Mouse (Mus musculus): ENCODE data around the gene Hist1h2ba.

The Hist1h2ba gene

DNA sequence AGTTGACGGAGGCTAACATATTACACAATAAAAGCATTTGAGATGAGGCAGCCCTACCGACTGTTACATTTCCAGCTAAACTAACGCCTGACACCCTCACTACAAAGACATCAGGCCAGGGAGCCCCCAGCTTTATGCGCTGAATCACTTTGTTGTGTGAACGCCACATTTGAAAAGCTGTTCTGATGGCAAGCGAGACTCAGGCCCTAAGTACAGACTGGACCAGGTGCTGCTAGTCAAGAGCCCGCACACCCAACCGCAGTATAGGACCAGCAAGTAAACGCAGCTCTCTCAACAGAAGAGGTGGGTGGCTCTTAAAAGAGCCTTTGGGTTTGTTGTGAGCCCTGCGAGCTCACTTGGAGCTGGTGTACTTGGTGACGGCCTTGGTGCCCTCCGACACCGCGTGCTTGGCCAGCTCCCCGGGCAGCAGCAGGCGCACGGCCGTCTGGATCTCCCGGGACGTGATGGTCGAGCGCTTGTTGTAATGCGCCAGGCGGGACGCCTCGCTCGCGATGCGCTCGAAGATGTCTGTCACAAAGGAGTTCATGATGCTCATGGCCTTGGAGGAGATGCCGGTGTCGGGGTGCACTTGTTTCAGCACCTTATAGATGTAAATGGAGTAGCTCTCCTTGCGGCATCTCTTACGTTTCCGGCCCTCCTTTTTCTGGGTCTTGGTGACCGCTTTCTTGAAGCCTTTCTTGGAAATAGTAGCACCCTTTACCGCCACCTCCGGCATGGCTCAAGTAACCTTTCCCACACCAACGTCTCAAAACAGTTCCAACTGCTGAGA is at the start of gene Hist1h2ba:
Hist1h2ba (minus strand) TSS at position 736 of the 790 bp plus-strand sequence.
- DNase-seq (ENCODE audit: extremely low spot score, low spot score): no peak

DNA sequence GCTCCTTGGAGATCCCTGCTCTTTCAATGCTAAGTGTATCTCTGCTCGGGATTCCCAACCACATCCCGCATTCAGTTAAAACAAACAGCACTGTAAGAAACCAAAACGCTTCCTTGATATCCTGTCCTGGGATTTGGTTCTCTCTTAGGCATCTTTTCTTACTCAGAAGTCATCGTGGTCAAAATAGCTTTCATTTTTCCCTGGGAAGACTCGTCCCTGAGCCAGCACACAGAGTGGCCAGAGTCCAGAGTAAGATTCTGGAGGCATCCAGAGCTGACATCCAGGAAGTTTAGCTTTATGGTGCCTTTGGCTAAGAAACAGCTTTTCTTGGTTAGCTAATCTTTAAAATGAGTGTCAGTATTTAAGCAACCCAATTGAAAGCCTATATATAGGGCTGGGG is 38.3 kb upstream of the Hist1h2ba start:
- DNase-seq (ENCODE audit: extremely low spot score, low spot score): no peak

DNA sequence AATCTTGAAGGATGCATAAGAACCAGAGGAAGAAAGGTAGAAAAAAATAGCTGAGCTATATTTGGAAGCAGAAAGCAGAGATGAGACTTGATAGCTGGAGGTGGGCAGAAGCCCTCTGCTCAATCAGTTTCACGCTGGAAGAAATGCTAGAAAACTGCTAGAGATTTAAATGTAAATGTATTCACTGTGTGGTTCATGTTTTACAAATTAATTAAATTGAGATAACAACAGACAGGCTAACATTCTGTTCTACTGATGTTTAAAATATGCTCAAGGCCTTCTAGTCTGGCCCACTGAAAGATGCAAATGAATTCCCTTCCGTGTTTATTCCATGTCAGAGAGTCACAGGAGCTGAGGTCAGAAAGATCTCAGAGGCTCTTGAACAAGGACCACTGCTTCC is 37.9 kb upstream of the Hist1h2ba start:
- DNase-seq (ENCODE audit: extremely low spot score, low spot score): no peak

DNA sequence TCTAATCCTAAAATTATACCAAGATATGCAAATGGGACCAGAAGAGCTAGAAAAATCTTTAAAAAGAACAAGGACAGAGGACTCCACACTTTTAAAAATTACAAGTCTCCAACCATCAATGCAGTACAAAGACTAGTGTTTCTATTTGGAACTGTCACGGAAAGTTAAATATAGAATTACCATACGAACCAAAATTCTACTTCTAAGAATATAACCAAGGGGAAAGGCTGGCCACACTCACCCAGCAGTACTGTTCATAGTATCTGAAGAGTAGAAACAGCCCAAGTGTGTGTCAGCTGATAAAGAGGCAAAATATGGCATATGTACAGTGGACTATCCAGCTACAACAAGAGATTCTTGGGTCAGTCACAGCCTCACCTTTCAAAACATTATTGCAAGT is 31.0 kb upstream of the Hist1h2ba start:
- no peak for DNase-seq (ENCODE audit: extremely low spot score, low spot score)

DNA sequence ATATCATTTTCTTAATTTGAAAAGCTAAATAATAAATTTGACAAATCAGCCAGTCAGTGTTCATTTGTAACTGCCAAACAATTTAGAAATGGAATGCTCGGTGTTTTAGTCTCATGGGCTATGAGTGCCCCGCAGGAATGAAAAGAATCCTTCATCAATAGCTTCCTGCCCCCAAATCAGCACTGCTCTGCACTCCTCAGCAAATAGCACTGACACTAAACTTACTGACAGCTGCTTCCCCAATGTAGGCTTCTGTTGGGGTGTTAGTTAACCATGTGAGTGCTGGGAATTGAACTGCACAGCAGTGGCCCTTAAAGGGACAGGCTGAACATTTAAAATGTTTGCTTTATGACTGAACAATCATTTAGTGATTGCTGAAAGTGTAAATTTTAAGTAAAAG is 25.8 kb upstream of the Hist1h2ba start:
- DNase-seq (ENCODE audit: extremely low spot score, low spot score): no peak

DNA sequence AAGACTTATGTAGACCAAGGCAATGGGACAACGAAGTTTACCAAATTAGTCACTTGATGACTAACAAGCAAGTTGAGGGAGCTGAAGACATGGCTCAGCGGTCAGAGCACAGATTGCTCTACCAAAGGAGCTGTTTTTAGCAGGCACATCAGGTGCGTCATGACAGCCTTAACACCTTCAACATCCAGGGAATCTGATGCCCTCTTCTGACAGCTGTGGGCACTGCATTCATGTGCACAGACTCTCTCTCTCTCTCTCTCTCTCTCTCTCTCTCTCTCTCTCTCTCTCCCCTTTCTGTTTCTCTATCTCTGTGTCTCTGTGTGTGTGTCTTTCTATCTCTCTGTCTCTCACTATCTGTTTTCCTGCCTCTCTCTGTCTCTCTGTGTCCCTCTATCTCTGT is 17.0 kb upstream of the Hist1h2ba start:
- DNase-seq (ENCODE audit: extremely low spot score, low spot score): no peak

DNA sequence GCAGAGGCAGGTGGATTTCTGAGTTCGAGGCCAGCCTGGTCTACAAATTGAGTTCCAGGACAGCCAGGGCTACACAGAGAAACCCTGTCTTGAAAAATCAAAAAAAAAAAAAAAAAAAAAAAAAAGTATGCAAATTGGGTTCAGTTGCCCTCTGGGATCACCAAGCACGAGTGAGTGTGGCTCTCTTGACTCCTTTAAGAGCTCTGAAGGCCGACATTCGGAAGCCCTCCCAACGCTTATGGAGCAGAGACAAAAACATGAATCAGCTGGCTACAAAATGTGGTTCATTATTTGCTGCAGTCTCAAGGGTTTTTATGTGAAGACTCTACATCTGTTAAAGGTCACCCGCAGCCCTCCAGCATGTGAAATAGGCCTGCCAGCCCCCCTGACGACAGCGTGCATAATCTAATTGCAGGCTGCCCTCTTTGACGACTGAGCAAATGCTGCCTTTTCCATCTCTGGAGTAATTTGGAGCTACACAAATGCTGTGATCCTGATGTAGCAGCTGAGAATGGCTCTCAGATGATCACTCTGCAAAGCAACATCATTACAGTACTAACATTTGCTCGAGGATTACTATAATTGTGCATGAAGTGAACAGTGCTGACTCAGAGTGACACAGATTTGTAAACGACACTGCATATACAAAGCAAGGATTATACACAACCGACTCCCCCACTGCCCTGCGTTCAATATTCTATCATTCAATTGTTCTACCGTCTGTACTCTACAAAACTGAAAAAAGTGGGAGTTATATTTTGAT is 15.7 kb upstream of the Hist1h2ba start:
- peak; percentile 20 for DNase-seq (ENCODE audit: extremely low spot score, low spot score)

DNA sequence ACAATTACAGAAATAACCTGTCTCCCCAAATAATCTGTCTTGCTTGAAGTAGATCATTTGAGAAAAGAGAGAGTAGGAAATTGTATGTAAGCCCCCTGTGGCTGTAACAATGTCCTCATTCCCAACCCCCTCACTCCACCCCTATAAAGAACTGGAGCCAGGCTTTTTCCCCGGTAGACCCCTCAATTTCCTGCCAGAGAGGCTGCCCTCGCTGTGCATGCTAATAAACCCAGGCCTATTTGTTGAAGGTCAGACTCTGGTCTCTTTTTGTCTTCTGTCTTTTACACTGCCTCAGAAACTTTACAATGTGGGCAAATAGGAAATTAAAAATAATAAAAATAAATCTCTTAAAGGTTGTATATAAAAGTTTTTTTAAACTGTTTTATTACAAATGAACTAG is 12.3 kb upstream of the Hist1h2ba start:
- DNase-seq (ENCODE audit: extremely low spot score, low spot score): no peak

DNA sequence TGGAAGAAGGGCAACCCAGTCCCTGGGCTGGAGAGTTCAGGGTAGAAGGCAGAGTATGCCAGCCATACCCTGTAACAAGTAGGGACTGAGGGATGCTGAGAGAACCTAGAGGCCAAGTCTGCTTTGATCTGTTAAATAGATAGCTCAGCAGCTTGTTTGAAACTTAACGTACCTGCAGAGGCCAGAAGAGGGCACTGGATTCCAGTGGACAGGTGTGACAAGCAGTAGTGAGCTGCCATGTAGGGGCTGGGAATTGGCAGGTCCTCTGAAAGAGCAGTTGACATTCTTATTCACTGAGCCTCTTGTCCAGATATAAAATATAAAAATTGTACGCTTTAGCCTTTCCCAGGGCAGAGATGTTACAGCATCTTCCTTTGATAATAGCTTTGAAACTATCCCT is 8.9 kb upstream of the Hist1h2ba start:
- DNase-seq (ENCODE audit: extremely low spot score, low spot score): no peak

DNA sequence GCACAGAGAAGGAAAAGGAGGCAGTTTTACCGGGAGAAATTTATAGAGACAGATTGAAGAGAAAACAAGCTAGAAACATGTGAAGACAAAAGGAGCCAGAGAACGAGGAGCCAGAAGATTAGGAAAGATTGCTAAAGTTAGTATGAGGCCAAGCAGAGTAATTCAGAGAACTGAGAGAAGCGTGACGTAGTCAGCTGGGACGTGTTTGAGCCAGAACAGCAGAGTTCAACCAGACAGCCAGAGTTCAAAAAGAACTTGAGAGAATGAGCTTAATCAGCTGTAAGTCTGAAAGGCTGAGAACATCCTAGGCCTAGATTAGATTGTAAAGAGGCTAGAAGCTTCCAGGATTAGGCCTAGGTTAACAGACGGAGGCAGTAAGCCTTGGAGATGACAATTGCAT is 6.3 kb upstream of the Hist1h2ba start:
- DNase-seq (ENCODE audit: extremely low spot score, low spot score): no peak

DNA sequence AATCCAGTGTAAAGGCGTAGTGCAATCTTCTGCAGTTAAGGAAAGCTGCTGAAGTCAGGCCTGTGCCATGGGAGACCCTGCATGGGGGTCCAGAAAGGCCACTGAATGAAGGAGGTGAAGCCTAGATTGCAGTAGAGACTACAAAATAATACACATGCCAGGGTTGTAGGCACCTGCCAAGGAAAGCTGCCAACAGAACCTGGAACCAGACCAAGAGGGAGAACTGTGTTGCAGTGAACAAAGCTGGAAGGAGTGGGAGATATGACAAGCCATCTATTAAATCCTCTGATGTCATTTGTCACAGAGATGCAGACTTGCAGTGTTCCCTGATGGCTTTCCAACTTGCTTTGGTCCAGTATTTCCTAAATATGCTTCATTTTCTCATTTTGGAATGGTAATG is 4.7 kb upstream of the Hist1h2ba start:
- DNase-seq (ENCODE audit: extremely low spot score, low spot score): no peak

DNA sequence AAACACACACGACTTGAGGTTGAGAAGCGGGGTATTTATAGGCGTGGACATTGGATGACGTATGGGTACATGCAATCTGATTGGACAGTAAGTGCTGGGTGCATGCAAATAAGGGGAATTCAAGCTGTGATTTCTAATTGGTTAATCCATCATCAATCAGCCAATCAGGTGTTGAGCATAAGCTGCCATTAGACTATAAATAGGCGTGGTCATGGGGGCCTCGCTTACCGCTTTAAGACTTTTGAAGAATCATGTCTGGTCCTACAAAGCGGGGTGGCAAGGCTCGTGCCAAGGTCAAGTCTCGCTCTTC is 210 bp upstream of the Hist1h2ba start, which contains the start of gene Hist1h2aa:
Hist1h2aa (plus strand) TSS at position 252 of the 310 bp plus-strand sequence.
- no peak for DNase-seq (ENCODE audit: extremely low spot score, low spot score)

DNA sequence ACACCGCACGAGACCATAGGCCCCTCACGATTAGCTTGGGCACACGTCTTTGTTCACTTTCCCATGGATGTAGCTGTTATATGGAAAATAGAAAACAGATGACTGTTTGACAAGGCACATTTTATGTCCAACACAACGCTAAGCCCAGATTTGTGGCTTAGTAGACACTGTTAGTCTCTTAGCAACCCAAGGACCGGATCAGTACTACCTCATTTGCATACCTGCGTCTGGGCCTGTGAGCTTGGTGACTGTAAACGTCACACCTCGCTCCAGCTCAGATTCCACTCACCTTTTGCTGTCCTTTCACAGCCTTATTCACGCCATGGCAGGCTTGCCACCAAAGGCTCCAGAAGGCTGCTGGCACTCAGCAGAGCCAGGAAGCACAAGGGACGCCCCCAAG is 3.1 kb downstream of the Hist1h2ba start:
- no peak for DNase-seq (ENCODE audit: extremely low spot score, low spot score)

DNA sequence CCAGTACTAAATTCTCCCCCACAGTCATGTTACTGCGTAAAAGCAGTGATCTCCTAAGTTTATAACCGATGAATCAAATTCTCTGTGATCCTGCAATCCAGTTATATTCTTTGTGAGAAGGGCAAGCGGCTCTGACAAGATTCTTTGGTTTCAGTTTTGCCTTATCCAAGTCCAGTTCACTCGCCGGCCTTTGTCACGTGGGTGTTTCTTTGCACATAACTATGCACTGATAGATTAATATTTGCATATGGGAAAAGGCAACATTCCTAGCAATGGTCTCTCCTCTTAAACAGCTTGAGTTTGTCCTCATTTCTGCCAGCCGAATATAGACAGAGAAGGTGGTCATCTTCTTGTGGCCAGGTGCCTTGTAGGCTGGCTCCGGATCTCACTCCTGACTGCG is 3.5 kb downstream of the Hist1h2ba start:
- DNase-seq (ENCODE audit: extremely low spot score, low spot score): no peak

DNA sequence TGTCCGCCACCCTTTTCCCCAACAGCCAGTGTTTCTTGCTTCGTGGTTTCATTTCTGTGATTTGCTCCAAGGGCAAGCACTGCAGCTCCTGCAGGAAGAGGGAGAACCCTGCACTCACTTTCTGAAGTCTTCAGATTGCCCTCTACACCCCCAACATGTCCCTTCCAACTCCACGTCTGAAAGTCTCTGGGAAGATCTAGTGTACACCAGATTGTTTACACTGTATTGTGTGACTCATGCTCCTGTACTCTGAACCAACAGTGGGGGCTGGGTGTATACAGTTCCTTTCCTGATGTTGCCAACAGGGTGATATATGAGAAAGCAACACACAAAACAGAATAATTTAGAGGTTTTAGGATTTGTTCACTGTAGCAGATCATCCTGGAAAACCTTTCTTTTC is 5.3 kb downstream of the Hist1h2ba start:
- no peak for DNase-seq (ENCODE audit: extremely low spot score, low spot score)

DNA sequence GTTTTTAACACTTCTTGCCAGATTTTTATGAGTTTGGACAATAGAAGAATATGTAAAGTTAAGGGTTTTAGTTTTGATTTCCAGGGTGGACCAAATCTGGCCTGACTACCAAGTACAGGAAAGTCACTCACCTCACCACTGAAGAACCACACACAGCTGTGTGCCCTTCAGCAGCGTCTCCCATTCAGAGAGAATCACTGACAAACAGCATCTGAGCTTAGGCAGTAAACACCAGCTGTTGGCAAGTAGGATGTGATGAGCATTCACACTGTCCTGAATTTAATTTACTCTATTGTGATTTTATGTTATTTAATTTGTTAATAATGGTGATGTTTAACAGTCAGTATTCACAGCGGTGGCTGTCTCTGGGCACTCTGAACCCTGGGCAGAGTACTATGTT is 8.2 kb downstream of the Hist1h2ba start:
- DNase-seq (ENCODE audit: extremely low spot score, low spot score): no peak

DNA sequence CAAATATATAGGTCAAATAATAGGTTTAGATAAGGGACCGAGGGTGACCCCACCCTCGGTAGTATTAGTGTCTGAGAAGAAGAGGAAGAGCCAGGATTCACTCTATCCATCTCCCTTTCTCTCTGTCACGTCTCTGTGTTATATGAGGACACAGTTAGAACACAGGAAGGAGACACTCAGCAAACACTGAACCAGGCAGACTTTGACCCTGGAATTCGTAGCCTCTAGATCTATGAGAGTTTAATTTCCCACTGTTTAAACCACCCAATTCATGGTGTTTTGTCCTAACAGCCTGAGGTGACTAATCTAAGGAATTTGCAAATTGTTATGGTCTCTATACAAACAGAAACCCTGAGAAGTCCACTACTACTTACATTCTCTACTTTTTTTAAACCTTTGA is 16.3 kb downstream of the Hist1h2ba start:
- DNase-seq (ENCODE audit: extremely low spot score, low spot score): no peak

DNA sequence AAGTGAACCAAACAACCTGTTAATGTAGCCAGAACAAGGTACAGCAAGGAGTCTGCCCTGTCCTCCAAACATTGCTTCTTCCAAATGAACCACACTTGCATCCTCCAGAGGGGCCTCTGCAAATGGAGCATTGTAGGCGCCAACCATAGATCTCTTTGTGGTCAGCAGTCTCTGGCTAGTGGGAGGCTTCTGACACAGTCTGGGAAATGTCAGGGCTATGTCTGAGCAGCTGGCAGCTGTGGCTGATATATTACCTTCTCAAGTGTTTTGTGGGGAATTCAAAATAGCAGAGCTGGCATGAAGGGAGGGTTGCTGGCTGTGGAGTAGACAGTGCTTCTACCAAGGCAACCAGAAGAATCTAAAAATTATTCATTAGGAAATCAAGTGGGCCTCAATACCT is 17.8 kb downstream of the Hist1h2ba start:
- no peak for DNase-seq (ENCODE audit: extremely low spot score, low spot score)

DNA sequence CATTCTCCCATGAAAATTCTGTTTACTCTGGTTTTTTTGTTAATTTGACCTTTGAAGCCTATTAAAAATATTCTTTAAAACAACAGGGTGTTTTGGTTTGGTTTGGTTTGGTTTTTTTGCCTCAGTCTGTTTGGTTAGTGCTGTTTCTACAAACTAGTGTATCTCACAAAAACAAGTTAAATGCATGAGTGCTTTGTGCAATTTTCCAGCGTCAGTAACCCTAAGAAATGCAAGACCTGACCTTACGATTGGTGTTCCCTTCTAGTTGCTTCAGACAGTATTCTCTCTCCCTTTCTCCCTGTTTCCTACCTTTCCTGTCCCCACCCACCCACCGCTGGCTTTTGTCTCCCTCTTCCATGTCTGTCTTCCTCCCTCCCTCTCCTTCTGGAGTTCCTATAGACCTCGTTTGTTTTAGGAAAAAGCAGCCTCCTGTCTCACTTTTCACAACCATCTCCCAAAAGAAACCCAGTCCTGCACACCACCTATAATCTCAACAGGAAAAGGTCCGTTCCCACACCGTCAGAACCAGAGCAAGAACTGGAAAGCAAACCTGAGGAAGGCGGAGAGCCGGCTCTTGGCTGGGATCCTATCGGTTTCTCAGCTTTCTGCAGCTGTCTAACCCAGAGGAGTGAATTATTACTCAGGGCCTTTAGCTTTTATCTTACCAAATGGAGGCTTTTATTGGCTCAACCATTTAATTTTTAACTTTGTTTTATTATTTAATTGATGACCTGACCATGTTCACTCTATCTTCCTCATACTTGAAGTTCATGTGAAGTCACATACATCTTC is 19.4 kb downstream of the Hist1h2ba start, which contains the start of gene Slc17a4:
Slc17a4 (minus strand) TSS at position 634 of the 792 bp plus-strand sequence.
- no peak for DNase-seq (ENCODE audit: extremely low spot score, low spot score)

DNA sequence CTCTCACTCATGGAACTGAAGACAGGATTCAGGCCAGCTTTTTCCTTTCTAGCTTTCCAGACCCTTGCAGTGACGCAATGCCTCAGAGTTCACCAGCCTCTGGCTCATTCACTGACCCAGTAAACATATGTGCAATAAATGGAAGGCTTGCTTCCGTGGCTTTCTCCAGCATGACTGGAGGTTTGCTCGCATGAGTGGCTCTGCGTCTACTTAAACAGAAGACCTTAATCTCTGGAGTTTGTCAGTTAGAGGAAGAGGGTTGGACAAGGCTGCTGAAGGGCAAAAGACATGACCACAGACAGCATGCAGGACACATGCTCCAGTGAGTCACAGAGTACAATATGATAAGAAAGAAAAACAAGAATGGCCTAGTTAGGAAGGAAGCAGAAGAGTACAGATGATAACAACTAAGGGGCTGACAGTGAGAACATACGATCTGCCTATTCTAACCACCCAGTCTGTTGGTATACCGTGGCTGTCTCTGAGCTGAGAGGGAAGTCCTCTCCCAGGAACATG is 20.1 kb downstream of the Hist1h2ba start:
- no peak for DNase-seq (ENCODE audit: extremely low spot score, low spot score)

DNA sequence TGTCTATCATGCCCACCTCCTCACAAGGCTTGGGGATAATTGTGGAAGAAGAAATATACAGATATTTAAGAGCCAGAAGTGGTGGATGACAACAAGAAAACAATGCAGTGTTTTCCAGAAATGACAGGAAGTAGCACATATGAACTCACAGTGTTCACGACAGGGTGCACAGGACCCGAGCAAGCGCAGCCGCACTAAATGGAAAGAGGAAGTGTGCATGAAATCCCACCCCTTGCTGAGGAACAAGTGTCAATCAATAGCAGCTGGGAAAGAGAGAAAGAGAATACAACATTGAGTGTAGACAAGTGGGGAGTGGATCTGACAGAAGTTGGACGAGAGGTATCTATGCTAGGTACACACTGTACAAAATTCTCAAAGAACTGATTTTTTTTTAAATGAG is 22.6 kb downstream of the Hist1h2ba start:
- DNase-seq (ENCODE audit: extremely low spot score, low spot score): no peak

DNA sequence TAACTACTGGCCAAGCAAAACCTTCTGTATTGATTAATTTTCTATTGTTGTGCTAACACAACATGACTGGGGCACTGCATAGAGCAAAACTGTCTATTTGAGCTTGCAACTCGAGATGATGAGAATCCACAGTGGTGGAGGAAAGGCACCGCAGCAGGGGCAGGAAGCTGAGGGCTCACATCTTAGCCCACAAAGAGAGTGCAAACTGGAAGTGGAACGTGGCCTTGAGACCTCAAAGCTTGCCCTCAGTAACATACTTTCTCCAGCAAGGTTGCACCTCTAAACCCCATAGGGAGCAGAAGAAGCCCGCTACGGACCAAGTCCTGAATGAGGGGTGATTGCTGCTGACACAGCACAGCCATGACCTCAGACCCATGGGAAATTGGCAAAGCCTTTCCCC is 23.8 kb downstream of the Hist1h2ba start:
- no peak for DNase-seq (ENCODE audit: extremely low spot score, low spot score)
